Mouse (Mus musculus): ENCODE measurements around the gene Ermap.

- TF ChIP-seq POLR2A (IDR thresholded peaks at IDR 0.05; ENCODE audit: low read depth, low read length) (no peak), CTCF (conservative IDR thresholded peaks at IDR 0.05; ENCODE audit: insufficient read depth, insufficient read length, low read depth, low read length) (no peak)
Measured at GRCm38 (mm10) chr4:119133306-119133705, 56.5 kb downstream of the Ermap start.

Data from kidney, adult 2 months (tissue).